Mouse (Mus musculus): ENCODE data around the gene Pdgfa. TPM values are rescaled to one million over a fixed set of nuclear protein-coding genes. Genes with fewer than 3 reads are reported as not detected.

Gene Pdgfa
- polyA plus RNA-seq, 1 experiment from 2014 or later = 53.3 TPM

- H3K4me2 ChIP-seq (ENCODE audit: low read length) = no peak overlapping the region
- no peaks in the 10 kb centered on the region for H3K27me3 ChIP-seq (ENCODE audit: control insufficient read depth, insufficient read depth, low read length)
- H3K9ac ChIP-seq (ENCODE audit: low read length) = no peak overlapping the region
- H3K36me3 ChIP-seq (ENCODE audit: control insufficient read depth, insufficient read depth, low read length) = peaks cover 37% of the 10 kb centered on the region
- H3K9me3 ChIP-seq (ENCODE audit: control insufficient read depth, low read length) = no peaks in the 10 kb centered on the region
- 76% methylated on average over 6 of the region's 6 CpGs for WGBS
- H3K4me1 ChIP-seq (ENCODE audit: control insufficient read depth in 2 of 2, insufficient read depth in 2 of 2, low read length in 2 of 2) = peaks cover 26 to 43% of the 10 kb centered on the region in 2 experiments
- ATAC-seq (ENCODE audit: insufficient number of reproducible peaks, insufficient read depth, low FRiP score, low read depth) = no peak
- H3K27ac ChIP-seq (replicated peaks in 1 of 2; ENCODE audit: control insufficient read depth in 1 of 2, insufficient read depth in 1 of 2, low read depth in 2 of 2, low read length in 2 of 2) = no peak overlapping the region
- no peak overlapping the region for H3K4me3 ChIP-seq (ENCODE audit: control insufficient read depth in 1 of 2, insufficient read depth in 1 of 2, low read depth in 1 of 2, low read length in 2 of 2)
Measured at GRCm38 (mm10) chr5:138973480-138973879, 23.7 kb downstream of the Pdgfa start.

GRCm38 (mm10) chr5:138971405-138971804 lies 25.8 kb downstream of the Pdgfa start:
- no peak for ATAC-seq (ENCODE audit: insufficient number of reproducible peaks, insufficient read depth, low FRiP score, low read depth)
- Histone ChIP-seq H3K9ac (ENCODE audit: low read length) (no peak overlapping the region), H3K27ac (replicated peaks in 1 of 2; ENCODE audit: control insufficient read depth in 1 of 2, insufficient read depth in 1 of 2, low read depth in 2 of 2, low read length in 2 of 2) (no peak overlapping the region), H3K27me3 (ENCODE audit: control insufficient read depth, insufficient read depth, low read length) (no peaks in the 10 kb centered on the region), H3K4me2 (ENCODE audit: low read length) (no peak overlapping the region), H3K4me3 (ENCODE audit: control insufficient read depth in 1 of 2, insufficient read depth in 1 of 2, low read depth in 1 of 2, low read length in 2 of 2) (no peak overlapping the region), H3K9me3 (ENCODE audit: control insufficient read depth, low read length) (no peaks in the 10 kb centered on the region), H3K4me1 (ENCODE audit: control insufficient read depth in 2 of 2, insufficient read depth in 2 of 2, low read length in 2 of 2) (peaks cover 25 to 39% of the 10 kb centered on the region in 2 experiments), H3K36me3 (ENCODE audit: control insufficient read depth, insufficient read depth, low read length) (peaks cover 16% of the 10 kb centered on the region)
- 51% methylated on average over 9 of the region's 9 CpGs for WGBS

- 17% methylated on average over 7 of the region's 7 CpGs for WGBS
- Histone ChIP-seq H3K4me1 (ENCODE audit: control insufficient read depth in 2 of 2, insufficient read depth in 2 of 2, low read length in 2 of 2) (peaks cover 34 to 50% of the 10 kb centered on the region in 2 experiments), H3K4me2 (ENCODE audit: low read length) (0 out of 2 replicates have a peak overlapping the region, but pooled peaks have one; percentile 19), H3K9ac (ENCODE audit: low read length) (no peak overlapping the region), H3K36me3 (ENCODE audit: control insufficient read depth, insufficient read depth, low read length) (peaks cover 5% of the 10 kb centered on the region; the same call in 1 of the 2 replicates), H3K27ac (replicated peaks in 1 of 2; ENCODE audit: control insufficient read depth in 1 of 2, insufficient read depth in 1 of 2, low read depth in 2 of 2, low read length in 2 of 2) (peak overlapping the region; percentile 40 to 48), H3K4me3 (ENCODE audit: control insufficient read depth in 1 of 2, insufficient read depth in 1 of 2, low read depth in 1 of 2, low read length in 2 of 2) (no peak overlapping the region), H3K9me3 (ENCODE audit: control insufficient read depth, low read length) (no peaks in the 10 kb centered on the region), H3K27me3 (ENCODE audit: control insufficient read depth, insufficient read depth, low read length) (no peaks in the 10 kb centered on the region)
- no peak for ATAC-seq (ENCODE audit: insufficient number of reproducible peaks, insufficient read depth, low FRiP score, low read depth)
Measured at GRCm38 (mm10) chr5:138970056-138970490, 27.1 kb downstream of the Pdgfa start.

- ATAC-seq (ENCODE audit: insufficient number of reproducible peaks, insufficient read depth, low FRiP score, low read depth) = peak; percentile 51; the same call in 1 of the 2 replicates
- H3K9me3 ChIP-seq (ENCODE audit: control insufficient read depth, low read length) = no peaks in the 10 kb centered on the region
- 2% methylated on average over 7 of the region's 7 CpGs for WGBS
- H3K4me2 ChIP-seq (ENCODE audit: low read length) = peak overlapping the region; percentile 40
- peaks cover 30 to 36% of the 10 kb centered on the region in 2 experiments for H3K4me1 ChIP-seq (ENCODE audit: control insufficient read depth in 2 of 2, insufficient read depth in 2 of 2, low read length in 2 of 2)
- no peaks in the 10 kb centered on the region for H3K36me3 ChIP-seq (ENCODE audit: control insufficient read depth, insufficient read depth, low read length)
- peak overlapping the region; percentile 32 to 38; a peak in 2 of 4 replicates for H3K27ac ChIP-seq (replicated peaks in 1 of 2; ENCODE audit: control insufficient read depth in 1 of 2, insufficient read depth in 1 of 2, low read depth in 2 of 2, low read length in 2 of 2)
- no peak overlapping the region for H3K4me3 ChIP-seq (ENCODE audit: control insufficient read depth in 1 of 2, insufficient read depth in 1 of 2, low read depth in 1 of 2, low read length in 2 of 2)
- H3K9ac ChIP-seq (ENCODE audit: low read length) = peak overlapping the region; percentile 34; the same call in 1 of the 2 replicates
- H3K27me3 ChIP-seq (ENCODE audit: control insufficient read depth, insufficient read depth, low read length) = no peaks in the 10 kb centered on the region
Measured at GRCm38 (mm10) chr5:138966033-138966724, 31.0 kb downstream of the Pdgfa start.

GRCm38 (mm10) chr5:138965590-138965989 lies 31.6 kb downstream of the Pdgfa start:
- H3K4me2 ChIP-seq (ENCODE audit: low read length) = peak overlapping the region; percentile 40; the same call in 1 of the 2 replicates
- no peak overlapping the region for H3K27ac ChIP-seq (replicated peaks in 1 of 2; ENCODE audit: control insufficient read depth in 1 of 2, insufficient read depth in 1 of 2, low read depth in 2 of 2, low read length in 2 of 2)

GRCm38 (mm10) chr5:138956427-138956833 lies 40.7 kb downstream of the Pdgfa start:
- Histone ChIP-seq H3K4me3 (ENCODE audit: control insufficient read depth in 1 of 2, insufficient read depth in 1 of 2, low read depth in 1 of 2, low read length in 2 of 2) (no peak overlapping the region), H3K36me3 (ENCODE audit: control insufficient read depth, insufficient read depth, low read length) (no peaks in the 10 kb centered on the region), H3K27me3 (ENCODE audit: control insufficient read depth, insufficient read depth, low read length) (no peaks in the 10 kb centered on the region), H3K9ac (ENCODE audit: low read length) (peak overlapping the region; percentile 30; the same call in 1 of the 2 replicates), H3K27ac (replicated peaks in 1 of 2; ENCODE audit: control insufficient read depth in 1 of 2, insufficient read depth in 1 of 2, low read depth in 2 of 2, low read length in 2 of 2) (no peak overlapping the region), H3K4me1 (ENCODE audit: control insufficient read depth in 2 of 2, insufficient read depth in 2 of 2, low read length in 2 of 2) (peaks cover 15 to 19% of the 10 kb centered on the region in 2 experiments), H3K4me2 (ENCODE audit: low read length) (no peak overlapping the region), H3K9me3 (ENCODE audit: control insufficient read depth, low read length) (no peaks in the 10 kb centered on the region)
- WGBS = 41% methylated on average over 10 of the region's 10 CpGs
- ATAC-seq (ENCODE audit: insufficient number of reproducible peaks, insufficient read depth, low FRiP score, low read depth) = 0 out of 2 replicates have a peak, but pooled peaks have one; percentile 6

More at GRCm38 (mm10) chr5:138965590-138965989, 31.6 kb downstream of the Pdgfa start:
- H3K4me3 ChIP-seq (ENCODE audit: control insufficient read depth in 1 of 2, insufficient read depth in 1 of 2, low read depth in 1 of 2, low read length in 2 of 2) = no peak overlapping the region
- 89% methylated on average over 2 of the region's 2 CpGs for WGBS
- H3K9me3 ChIP-seq (ENCODE audit: control insufficient read depth, low read length) = no peaks in the 10 kb centered on the region
- H3K27me3 ChIP-seq (ENCODE audit: control insufficient read depth, insufficient read depth, low read length) = no peaks in the 10 kb centered on the region
- H3K4me1 ChIP-seq (ENCODE audit: control insufficient read depth in 2 of 2, insufficient read depth in 2 of 2, low read length in 2 of 2) = peaks cover 26 to 30% of the 10 kb centered on the region in 2 experiments
- no peak for ATAC-seq (ENCODE audit: insufficient number of reproducible peaks, insufficient read depth, low FRiP score, low read depth)
- no peaks in the 10 kb centered on the region for H3K36me3 ChIP-seq (ENCODE audit: control insufficient read depth, insufficient read depth, low read length)
- H3K9ac ChIP-seq (ENCODE audit: low read length) = peak overlapping the region; percentile 34; the same call in 1 of the 2 replicates

- peaks cover 29 to 30% of the 10 kb centered on the region in 2 experiments for H3K4me1 ChIP-seq (ENCODE audit: control insufficient read depth in 2 of 2, insufficient read depth in 2 of 2, low read length in 2 of 2)
- ATAC-seq (ENCODE audit: insufficient number of reproducible peaks, insufficient read depth, low FRiP score, low read depth) = no peak
- no peaks in the 10 kb centered on the region for H3K9me3 ChIP-seq (ENCODE audit: control insufficient read depth, low read length)
- no peak overlapping the region for H3K9ac ChIP-seq (ENCODE audit: low read length)
- no peaks in the 10 kb centered on the region for H3K36me3 ChIP-seq (ENCODE audit: control insufficient read depth, insufficient read depth, low read length)
- H3K27ac ChIP-seq (replicated peaks in 1 of 2; ENCODE audit: control insufficient read depth in 1 of 2, insufficient read depth in 1 of 2, low read depth in 2 of 2, low read length in 2 of 2) = no peak overlapping the region; a peak in 1 of 4 replicates
- 79% methylated on average over 7 of the region's 7 CpGs for WGBS
- no peak overlapping the region for H3K4me3 ChIP-seq (ENCODE audit: control insufficient read depth in 1 of 2, insufficient read depth in 1 of 2, low read depth in 1 of 2, low read length in 2 of 2)
- H3K27me3 ChIP-seq (ENCODE audit: control insufficient read depth, insufficient read depth, low read length) = no peaks in the 10 kb centered on the region
- H3K4me2 ChIP-seq (ENCODE audit: low read length) = no peak overlapping the region
Measured at GRCm38 (mm10) chr5:138953986-138954385, 43.2 kb downstream of the Pdgfa start.

Data from heart, embryonic 14.5 days (tissue).